Mouse (Mus musculus): ENCODE measurements at regions not wholly inside any gene's neighbourhood (a gene's known extent, or its start where the extent isn't known, plus 50 kb on each side); places are given as distances from the start of the nearest gene placed in this dataset.

- 46% methylated on average over 7 of the region's 7 CpGs for WGBS
- peak overlapping the region; percentile 36 for H3K4me2 ChIP-seq
- H3K4me1 ChIP-seq (replicated peaks) = peaks cover 24% of the 10 kb centered on the region
- peak; percentile 37 for ATAC-seq (ENCODE audit: low FRiP score)
- H3K4me3 ChIP-seq = no peak overlapping the region
- peaks cover 20% of the 10 kb centered on the region for H3K27me3 ChIP-seq
- H3K9me3 ChIP-seq = no peaks in the 10 kb centered on the region
- no peaks in the 10 kb centered on the region for H3K36me3 ChIP-seq
- peak overlapping the region; percentile 78 for H3K27ac ChIP-seq
- H3K9ac ChIP-seq = 0 out of 2 replicates have a peak overlapping the region, but pooled peaks have one; percentile 35
Observed at GRCm38 (mm10) chr5:101090415-101091026, 245.0 kb downstream of the Gpat3 start.

GRCm38 (mm10) chr5:101085199-101085598, 239.7 kb downstream of the Gpat3 start:
- H3K9me3 ChIP-seq = no peaks in the 10 kb centered on the region
- H3K4me2 ChIP-seq = no peak overlapping the region
- H3K9ac ChIP-seq = no peak overlapping the region
- no peak for ATAC-seq (ENCODE audit: low FRiP score)
- H3K27me3 ChIP-seq = peaks cover 30% of the 10 kb centered on the region
- no peak overlapping the region for H3K27ac ChIP-seq
- H3K36me3 ChIP-seq = no peaks in the 10 kb centered on the region
- H3K4me3 ChIP-seq = no peak overlapping the region
- peaks cover 19% of the 10 kb centered on the region for H3K4me1 ChIP-seq (replicated peaks)
- 82% methylated on average over 3 of the region's 3 CpGs for WGBS

GRCm38 (mm10) chr5:101082611-101083010, 237.1 kb downstream of the Gpat3 start:
- ATAC-seq (ENCODE audit: low FRiP score) = peak; percentile 75
- H3K4me3 ChIP-seq = no peak overlapping the region
- 64% methylated on average over 20 of the region's 20 CpGs for WGBS
- H3K9ac ChIP-seq = no peak overlapping the region
- H3K9me3 ChIP-seq = no peaks in the 10 kb centered on the region
- peaks cover 20% of the 10 kb centered on the region for H3K27me3 ChIP-seq
- peak overlapping the region; percentile 24; the same call in 1 of the 2 replicates for H3K4me2 ChIP-seq
- peaks cover 15% of the 10 kb centered on the region for H3K4me1 ChIP-seq (replicated peaks)
- H3K36me3 ChIP-seq = no peaks in the 10 kb centered on the region
- H3K27ac ChIP-seq = no peak overlapping the region

GRCm38 (mm10) chr5:101064308-101064707, 218.8 kb downstream of the Gpat3 start:
- H3K4me3 ChIP-seq = no peak overlapping the region
- no peak for ATAC-seq (ENCODE audit: low FRiP score)
- no peak overlapping the region for H3K9ac ChIP-seq
- WGBS = 65% methylated on average over 3 of the region's 3 CpGs
- no peak overlapping the region for H3K27ac ChIP-seq
- no peaks in the 10 kb centered on the region for H3K4me1 ChIP-seq (replicated peaks)
- no peaks in the 10 kb centered on the region for H3K36me3 ChIP-seq
- H3K9me3 ChIP-seq = no peaks in the 10 kb centered on the region
- H3K4me2 ChIP-seq = no peak overlapping the region
- H3K27me3 ChIP-seq = no peaks in the 10 kb centered on the region

GRCm38 (mm10) chr5:101063254-101063653, 217.7 kb downstream of the Gpat3 start:
- H3K9me3 ChIP-seq = no peaks in the 10 kb centered on the region
- 90% methylated on average over 4 of the region's 4 CpGs for WGBS
- no peaks in the 10 kb centered on the region for H3K36me3 ChIP-seq
- no peak overlapping the region for H3K4me3 ChIP-seq
- H3K4me2 ChIP-seq = no peak overlapping the region
- no peak for ATAC-seq (ENCODE audit: low FRiP score)
- no peaks in the 10 kb centered on the region for H3K4me1 ChIP-seq (replicated peaks)
- H3K27me3 ChIP-seq = no peaks in the 10 kb centered on the region
- H3K27ac ChIP-seq = no peak overlapping the region
- no peak overlapping the region for H3K9ac ChIP-seq

GRCm38 (mm10) chr5:101051591-101051990, 206.1 kb downstream of the Gpat3 start:
- ATAC-seq (ENCODE audit: low FRiP score) = no peak
- H3K4me1 ChIP-seq (replicated peaks) = no peaks in the 10 kb centered on the region
- H3K27me3 ChIP-seq = peaks cover 3% of the 10 kb centered on the region; the same call in 1 of the 2 replicates
- H3K27ac ChIP-seq = no peak overlapping the region
- 83% methylated on average over 7 of the region's 7 CpGs for WGBS
- no peak overlapping the region for H3K4me3 ChIP-seq
- no peak overlapping the region for H3K4me2 ChIP-seq
- H3K9me3 ChIP-seq = no peaks in the 10 kb centered on the region
- no peak overlapping the region for H3K9ac ChIP-seq
- no peaks in the 10 kb centered on the region for H3K36me3 ChIP-seq

- peaks cover 14% of the 10 kb centered on the region; the same call in 1 of the 2 replicates for H3K27me3 ChIP-seq
- H3K4me2 ChIP-seq = no peak overlapping the region
- ATAC-seq (ENCODE audit: low FRiP score) = no peak
- no peak overlapping the region for H3K4me3 ChIP-seq
- no peaks in the 10 kb centered on the region for H3K4me1 ChIP-seq (replicated peaks)
- 86% methylated on average over 9 of the region's 9 CpGs for WGBS
- H3K36me3 ChIP-seq = no peaks in the 10 kb centered on the region
- no peak overlapping the region for H3K9ac ChIP-seq
- no peaks in the 10 kb centered on the region for H3K9me3 ChIP-seq
- no peak overlapping the region for H3K27ac ChIP-seq
Observed at GRCm38 (mm10) chr5:101040488-101040887, 195.0 kb downstream of the Gpat3 start.

GRCm38 (mm10) chr5:101032968-101033367, 187.5 kb downstream of the Gpat3 start:
- Histone ChIP-seq H3K9me3 (no peaks in the 10 kb centered on the region), H3K9ac (no peak overlapping the region), H3K4me2 (no peak overlapping the region), H3K27ac (peak overlapping the region; percentile 74), H3K27me3 (peaks cover 13% of the 10 kb centered on the region; the same call in 1 of the 2 replicates), H3K4me3 (no peak overlapping the region), H3K4me1 (replicated peaks) (peaks cover 22% of the 10 kb centered on the region), H3K36me3 (no peaks in the 10 kb centered on the region)
- no peak for ATAC-seq (ENCODE audit: low FRiP score)
- 72% methylated on average over 16 of the region's 16 CpGs for WGBS

GRCm38 (mm10) chr5:101032147-101032900, 186.8 kb downstream of the Gpat3 start:
- no peak overlapping the region for H3K9ac ChIP-seq
- no peaks in the 10 kb centered on the region for H3K36me3 ChIP-seq
- ATAC-seq (ENCODE audit: low FRiP score) = peak; percentile 71
- no peak overlapping the region for H3K4me3 ChIP-seq
- H3K27ac ChIP-seq = peak overlapping the region; percentile 74
- no peaks in the 10 kb centered on the region for H3K9me3 ChIP-seq
- no peak overlapping the region; the same call in 1 of the 2 replicates for H3K4me2 ChIP-seq
- peaks cover 13% of the 10 kb centered on the region; the same call in 1 of the 2 replicates for H3K27me3 ChIP-seq
- 53% methylated on average over 12 of the region's 12 CpGs for WGBS
- peaks cover 22% of the 10 kb centered on the region for H3K4me1 ChIP-seq (replicated peaks)

GRCm38 (mm10) chr5:101024796-101025195, 179.3 kb downstream of the Gpat3 start:
- Histone ChIP-seq H3K4me1 (replicated peaks) (0 out of 2 replicates have a peak, but pooled peaks cover 4% of the 10 kb centered on the region), H3K9ac (no peak overlapping the region), H3K36me3 (no peaks in the 10 kb centered on the region), H3K27me3 (peaks cover 49% of the 10 kb centered on the region), H3K4me2 (no peak overlapping the region), H3K9me3 (no peaks in the 10 kb centered on the region), H3K4me3 (no peak overlapping the region), H3K27ac (no peak overlapping the region)
- ATAC-seq (ENCODE audit: low FRiP score) = no peak
- 79% methylated on average over 5 of the region's 5 CpGs for WGBS

GRCm38 (mm10) chr5:101023784-101024183, 178.3 kb downstream of the Gpat3 start:
- Histone ChIP-seq H3K36me3 (no peaks in the 10 kb centered on the region), H3K27me3 (peaks cover 56% of the 10 kb centered on the region), H3K4me3 (no peak overlapping the region), H3K27ac (no peak overlapping the region), H3K9me3 (no peaks in the 10 kb centered on the region), H3K9ac (no peak overlapping the region), H3K4me2 (no peak overlapping the region), H3K4me1 (replicated peaks) (0 out of 2 replicates have a peak, but pooled peaks cover 4% of the 10 kb centered on the region)
- 46% methylated on average over 8 of the region's 8 CpGs for WGBS
- ATAC-seq (ENCODE audit: low FRiP score) = no peak

GRCm38 (mm10) chr5:101020784-101021183, 175.3 kb downstream of the Gpat3 start:
- peak; percentile 76; the same call in 1 of the 2 replicates for ATAC-seq (ENCODE audit: low FRiP score)
- no peak overlapping the region for H3K4me2 ChIP-seq
- no peak overlapping the region for H3K27ac ChIP-seq
- H3K4me3 ChIP-seq = no peak overlapping the region
- H3K9me3 ChIP-seq = no peaks in the 10 kb centered on the region
- H3K4me1 ChIP-seq (replicated peaks) = 0 out of 2 replicates have a peak, but pooled peaks cover 4% of the 10 kb centered on the region
- peaks cover 69% of the 10 kb centered on the region for H3K27me3 ChIP-seq
- 7% methylated on average over 11 of the region's 11 CpGs for WGBS
- H3K9ac ChIP-seq = no peak overlapping the region
- H3K36me3 ChIP-seq = no peaks in the 10 kb centered on the region
